Mouse (Mus musculus) kidney, adult 18-20 months (tissue): ENCODE measurements around the gene Edc3.

Experiments
- DNase-seq: peaks from one replicate; pipeline ENCODE4 v3.0.0; 2021

The Edc3 gene

DNA sequence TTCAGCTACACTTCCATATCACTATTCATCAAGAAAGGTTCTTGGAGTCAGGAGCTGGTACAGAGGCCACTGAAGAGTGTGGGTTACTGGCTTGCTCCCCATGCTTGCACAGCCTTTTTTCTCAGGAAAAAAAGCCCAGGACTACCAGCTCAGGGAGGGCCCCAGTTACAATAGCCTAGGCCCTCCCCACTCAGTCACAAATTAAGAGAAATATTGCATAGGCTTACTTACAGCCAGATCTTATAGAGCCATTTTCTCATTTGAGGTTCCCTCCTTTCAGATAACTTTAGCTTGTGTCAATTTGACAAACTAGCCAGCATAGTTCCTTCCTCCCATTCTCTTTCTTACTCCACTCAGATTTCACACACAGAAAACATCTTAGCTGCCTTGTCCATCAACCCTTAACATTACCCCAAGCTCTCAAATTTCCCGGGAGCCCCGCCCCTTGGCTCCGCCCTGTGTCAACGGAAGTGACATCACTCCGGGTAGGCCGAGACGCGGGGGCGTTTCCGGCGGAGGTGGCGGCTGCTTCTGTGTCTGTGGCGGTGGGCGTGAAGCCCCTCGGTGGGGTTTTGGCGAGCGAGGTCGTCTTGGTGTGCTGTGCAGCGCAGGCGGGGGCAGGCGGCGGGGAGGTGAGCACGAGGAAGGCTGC lies at the start of gene Edc3:
TSS of gene Edc3 (plus strand) at position 473 of the 652 bp plus-strand sequence.
- DNase-seq: peak; percentile 91

DNA sequence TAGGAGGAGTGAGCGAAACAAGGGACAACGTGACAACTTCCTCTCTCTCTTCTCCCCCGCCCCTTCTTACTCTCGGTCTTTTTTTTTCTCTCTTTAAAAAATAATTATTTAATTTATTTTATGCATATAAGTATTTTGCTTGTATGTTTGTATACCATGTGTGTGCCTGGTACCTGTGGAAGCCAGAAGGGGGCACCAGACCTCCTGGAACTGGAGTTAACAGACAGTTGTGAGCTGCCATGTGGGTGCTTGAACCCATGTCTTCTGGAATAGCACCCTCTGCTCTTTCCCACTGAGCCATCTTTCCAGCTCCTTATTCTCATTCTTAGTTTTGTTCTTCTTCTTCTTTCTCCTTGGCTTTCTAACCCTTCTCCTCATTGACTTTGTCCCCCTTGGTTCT lies 49.4 kb upstream of the Edc3 start:
- DNase-seq: no peak

DNA sequence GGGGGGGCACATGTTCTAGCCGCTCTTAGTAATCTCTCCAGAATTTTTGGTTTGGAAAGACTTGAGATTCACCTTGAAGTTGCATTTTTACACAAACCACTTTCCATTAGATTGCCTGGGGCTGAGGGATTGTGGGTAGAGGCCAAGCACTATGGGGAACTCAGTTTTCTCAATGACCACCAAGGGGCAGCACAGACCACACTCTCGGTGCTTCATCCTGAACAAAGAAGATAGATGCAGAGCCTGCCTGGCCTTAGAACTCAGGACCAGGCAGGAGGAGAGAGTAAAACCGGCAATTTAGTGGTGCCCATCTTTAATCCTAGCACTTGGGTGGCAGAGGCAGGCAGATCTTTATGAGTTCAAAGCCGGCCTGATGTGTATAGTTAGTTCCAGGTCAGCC lies 48.6 kb upstream of the Edc3 start:
- peak; percentile 83 for DNase-seq

DNA sequence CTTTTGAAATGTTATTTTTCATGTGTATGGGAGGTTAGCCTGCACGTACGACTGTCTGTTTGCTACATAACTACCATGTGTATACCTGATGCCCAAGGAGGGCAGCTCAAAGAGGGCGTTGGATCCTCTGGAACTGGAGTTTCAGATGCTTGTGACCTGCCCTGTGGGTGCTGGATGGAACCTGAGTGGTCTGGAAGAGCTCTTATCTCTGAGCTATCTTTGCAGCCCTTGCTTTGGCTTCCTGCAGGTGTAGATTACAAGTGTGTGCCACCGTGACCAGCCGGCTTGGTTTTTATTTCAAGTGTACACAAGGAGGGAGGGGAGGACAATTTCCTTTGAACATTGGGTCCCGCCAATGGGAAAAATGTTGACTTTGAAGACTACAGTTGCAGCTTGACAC lies 47.8 kb upstream of the Edc3 start:
- DNase-seq: no peak

DNA sequence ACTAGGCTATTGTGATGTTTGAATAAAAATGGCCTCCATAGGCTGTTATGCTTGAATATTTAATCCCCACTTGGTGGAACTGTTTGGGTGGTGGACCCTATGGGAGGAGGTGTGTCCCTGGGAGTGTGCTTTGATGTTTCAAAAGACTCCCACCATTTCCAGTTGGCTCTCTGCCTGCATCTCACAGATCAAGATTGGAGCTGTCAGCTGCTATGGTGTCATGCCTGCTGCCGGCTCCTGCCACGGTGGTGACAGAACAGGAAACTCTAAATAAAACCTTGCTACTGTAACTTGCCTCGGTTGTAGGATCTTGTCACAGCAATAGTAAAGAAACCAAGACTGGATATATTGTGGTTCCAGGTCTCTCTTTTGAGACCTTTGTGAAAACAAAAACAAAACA lies 46.8 kb upstream of the Edc3 start:
- DNase-seq: no peak

DNA sequence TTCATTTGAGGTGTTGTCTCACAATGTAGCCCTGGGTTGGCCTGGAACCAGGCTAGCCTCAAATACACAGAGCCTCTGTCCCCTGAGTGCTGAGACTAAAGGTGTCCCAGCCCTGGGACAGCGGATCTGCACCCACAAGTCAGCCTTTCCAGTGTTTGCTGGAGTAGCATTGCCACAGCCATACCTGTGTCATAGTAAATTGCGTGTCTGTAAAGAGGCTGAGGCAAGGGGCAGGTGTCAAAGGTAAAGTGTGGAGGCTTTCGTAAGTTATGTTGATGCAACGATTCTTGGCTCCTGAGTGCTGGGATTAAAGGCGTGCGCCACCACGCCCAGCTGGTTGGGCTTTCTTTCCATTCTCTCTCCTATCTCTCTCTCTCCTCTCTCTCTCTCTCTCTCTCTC lies 43.7 kb upstream of the Edc3 start:
- no peak for DNase-seq

DNA sequence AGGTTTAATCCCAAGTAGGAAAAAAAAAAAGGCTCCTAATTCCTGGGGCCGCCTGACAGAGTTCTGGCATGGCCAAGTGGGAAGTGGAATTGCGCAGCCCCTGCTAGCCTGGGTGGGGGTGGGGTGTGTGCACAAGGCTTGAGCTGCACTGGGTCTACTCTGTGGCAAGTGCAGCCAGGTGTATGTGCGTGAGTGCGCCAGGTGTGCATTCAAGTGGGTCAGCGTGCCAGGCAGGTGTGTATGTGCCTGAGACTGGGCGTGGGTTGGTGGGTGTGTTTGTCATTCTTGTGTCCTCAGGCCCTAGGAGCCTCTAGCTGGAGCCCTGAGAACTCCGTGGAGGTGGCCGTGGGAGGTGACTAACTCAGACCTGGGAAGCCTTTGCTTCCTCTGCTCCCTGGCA lies 41.8 kb upstream of the Edc3 start:
- no peak for DNase-seq

DNA sequence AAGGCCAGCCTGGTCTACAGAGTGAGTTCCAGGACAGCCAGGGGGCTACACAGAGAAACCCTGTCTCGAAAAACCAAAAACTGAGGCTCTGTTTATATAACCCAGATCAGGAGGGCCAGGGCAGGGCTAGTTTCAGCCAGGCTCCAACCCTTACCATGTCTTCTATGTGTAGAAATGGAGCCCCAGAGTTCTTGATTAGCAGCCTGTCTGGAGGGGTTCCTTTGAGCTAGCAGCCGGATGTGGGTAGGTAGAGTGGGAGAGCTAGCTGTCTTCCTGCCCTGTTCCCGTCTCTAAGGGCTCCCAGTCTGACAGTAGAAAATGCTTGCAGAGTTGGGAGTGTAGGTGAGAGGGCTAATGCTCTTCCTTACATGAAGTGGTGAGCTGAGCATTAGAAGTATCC lies 41.2 kb upstream of the Edc3 start:
- DNase-seq: no peak

DNA sequence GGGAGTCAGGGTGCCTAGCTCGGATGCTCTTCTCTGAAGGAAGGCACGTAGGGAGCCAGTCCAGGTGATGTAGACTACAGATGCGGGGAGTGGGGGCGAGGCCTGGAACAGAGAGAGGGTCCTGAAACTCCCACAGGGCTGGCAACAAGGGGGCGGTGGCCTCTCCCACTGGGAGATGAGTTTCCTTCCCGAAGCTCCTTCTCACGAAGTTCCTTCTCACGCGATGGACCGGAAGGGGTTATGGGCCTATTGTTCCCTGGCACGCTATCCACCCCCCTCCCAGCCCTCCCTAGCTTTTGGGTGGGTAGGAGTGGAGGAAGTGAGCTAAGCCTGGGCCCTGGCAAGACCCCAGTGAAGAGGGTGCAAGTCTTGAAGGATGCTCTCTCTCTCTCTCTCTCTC lies 40.5 kb upstream of the Edc3 start:
- DNase-seq: no peak

DNA sequence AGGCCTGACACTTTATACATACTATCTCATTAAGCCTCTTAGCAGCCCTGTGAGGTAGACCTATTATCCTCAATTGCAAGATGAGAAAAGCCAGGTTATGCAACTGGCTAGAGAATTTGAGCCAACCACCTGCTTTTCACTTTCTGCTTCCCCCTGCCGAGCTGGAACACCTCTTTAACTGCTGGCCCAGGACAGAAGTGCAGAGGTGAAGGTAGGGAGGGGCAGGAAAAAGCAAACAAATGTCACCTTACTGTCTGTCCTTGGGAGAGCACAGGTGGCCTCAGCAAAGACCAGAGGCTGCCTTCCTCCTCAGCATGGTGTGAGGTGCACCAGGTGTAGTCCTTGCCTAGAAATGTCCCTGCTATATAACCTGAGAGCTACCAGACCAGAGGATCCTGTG lies 40.1 kb upstream of the Edc3 start:
- DNase-seq: peak; percentile 40

DNA sequence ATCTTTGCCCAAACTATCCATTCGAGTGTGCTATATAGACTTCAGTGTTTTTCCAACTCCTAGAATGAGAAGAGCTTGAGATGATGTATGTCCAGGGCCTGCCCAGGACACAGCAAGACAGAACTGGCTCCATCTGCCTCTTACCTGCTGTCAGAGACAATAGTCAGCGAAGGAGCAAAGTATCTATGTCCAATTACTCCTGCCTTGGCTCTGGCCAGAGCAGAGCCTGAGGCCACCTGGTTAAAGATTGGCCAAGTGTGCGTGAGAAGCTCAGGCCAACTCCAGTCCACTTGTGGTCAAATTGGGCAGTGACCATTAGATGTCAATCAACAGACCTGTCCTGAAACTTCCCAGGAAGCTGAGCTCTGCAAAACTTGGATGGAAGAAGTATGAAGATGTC lies 38.8 kb upstream of the Edc3 start:
- DNase-seq: peak; percentile 80

DNA sequence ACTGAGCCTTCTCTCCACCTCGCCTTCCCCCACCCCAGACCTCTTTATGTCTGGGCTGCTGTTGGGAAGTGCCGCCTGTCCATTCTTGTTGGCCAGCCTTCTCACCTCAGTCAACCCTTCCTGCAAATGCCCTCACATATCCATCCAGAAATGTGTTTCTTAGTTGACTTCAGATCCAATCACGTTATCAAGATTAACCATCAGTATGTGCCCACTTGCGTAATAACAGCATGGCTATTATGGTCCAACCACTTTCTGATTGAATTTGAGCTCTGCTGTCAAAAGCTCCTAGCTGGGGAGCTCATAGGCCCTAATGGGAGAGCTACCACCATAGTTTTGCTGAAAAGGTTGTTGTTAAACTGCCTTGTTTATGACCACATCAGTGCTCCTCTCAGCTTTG lies 37.3 kb upstream of the Edc3 start:
- no peak for DNase-seq

DNA sequence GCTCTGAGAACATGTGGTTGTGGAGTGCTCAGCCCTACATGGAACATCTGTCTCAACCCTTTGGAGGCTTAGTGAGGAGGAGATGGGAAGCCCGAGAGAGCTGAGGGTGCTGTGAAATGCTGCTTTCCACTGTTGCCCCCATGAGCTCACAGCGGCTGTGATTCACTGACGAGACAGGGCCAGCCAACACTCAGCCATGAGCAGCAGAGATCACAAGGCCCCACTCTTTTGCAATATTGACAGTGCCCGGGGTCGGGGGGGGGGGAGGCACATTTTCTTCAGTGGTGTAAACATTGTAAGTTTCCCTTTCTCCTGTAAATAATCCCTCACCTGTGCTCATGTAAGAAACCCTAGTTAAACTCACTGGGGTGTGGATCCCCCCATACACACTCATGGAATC lies 36.8 kb upstream of the Edc3 start:
- DNase-seq: no peak

DNA sequence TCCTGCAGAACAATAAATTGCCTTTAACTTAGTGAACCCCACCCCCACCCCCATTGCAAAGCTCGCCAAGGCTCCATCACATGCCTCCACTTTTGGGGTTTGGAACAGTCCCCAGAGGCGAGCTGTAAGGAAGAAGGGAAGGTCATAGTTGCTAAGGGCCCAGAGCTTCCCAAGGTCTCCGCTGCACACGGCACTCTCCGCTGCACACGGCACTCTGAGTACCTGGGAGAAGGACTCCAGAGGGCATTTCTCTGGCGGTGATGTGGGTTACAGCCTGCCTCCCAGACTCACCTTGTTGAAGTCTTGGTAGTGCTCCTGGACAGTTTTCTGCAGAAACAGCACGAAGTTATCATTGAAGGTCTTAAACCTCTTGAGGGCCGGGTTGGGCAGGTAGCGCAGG lies 26.9 kb upstream of the Edc3 start:
- peak; percentile 31 for DNase-seq

DNA sequence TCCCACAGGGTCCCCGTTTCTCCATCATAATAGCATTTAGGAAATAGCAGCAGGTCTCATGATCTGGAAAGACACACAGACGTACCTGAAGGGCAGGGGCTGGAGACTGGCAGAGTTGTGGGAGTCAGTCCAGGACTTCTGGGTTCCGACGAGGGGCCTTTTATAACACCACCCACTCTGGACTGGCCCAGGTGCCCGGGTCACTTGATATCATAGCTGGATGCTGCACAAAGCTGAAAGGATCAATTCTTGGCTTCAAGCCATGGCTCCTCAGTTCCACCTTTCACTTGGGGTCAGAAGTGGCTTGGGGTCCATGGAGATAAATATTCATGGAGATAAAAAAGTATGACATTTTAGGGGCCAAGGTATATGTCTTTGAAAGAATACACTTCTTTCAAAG lies 24.8 kb upstream of the Edc3 start, which contains the start of gene Cyp1a2:
TSS of gene Cyp1a2 (minus strand) at position 184 of the 400 bp plus-strand sequence.
- no peak for DNase-seq

DNA sequence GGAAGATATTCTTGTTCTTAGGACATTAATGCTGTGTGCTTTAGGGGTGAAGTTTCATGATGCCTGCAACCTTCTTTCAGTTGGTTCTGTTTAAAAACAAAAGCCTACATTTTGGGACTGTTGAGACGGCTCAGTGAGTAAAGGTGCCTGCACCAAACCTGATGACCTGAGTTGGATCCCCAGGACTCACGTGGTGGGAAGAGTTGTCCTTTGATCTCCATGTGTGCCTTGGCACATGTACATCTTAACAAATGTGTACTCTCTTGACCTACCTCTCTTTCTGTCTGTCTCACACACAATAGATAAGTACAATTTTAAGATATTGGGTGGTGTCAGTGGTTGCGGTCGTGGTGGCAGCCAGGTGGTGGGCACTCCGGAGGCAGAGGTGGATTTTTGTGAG lies 22.3 kb upstream of the Edc3 start:
- no peak for DNase-seq

DNA sequence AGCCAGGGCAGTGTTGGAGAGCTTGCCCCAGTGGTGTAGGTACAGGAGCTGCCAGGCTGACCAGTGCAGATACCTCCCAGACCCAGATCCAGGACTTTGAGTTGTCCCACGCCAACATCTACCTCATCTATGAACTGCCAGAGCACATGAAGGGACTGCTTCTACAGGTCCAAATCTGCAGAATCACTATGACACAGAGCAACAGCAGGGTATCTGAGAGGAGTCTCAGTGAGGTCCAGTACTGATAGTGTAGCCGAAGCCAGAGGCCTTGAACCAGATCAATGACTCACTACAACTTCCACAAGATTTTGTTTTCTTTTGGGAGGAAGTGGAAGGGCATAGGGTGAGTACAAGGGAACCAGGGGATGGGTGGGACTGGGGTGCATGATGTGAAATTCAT lies 20.6 kb upstream of the Edc3 start, which contains the start of gene Cyp1a1:
TSS of gene Cyp1a1 (plus strand) at position 178 of the 400 bp plus-strand sequence.
- DNase-seq: no peak

DNA sequence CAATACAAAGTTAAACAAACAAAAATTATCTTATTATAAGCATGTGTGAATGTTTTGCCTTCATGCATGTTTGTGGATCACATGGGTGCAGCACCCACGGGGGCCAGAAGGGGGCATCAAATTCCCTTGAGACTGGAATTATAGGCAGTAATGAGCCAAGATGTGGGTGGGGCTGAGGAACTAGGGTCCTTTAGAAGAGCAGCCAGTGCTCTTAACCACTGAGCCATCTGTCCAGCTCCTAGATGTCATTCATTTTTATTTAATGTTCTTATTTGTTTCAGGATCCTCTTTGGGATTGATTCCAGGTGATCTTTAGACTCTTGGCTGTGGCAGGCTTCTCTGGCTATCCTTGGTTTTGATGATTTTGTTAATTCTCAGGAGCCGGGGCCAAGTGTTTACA lies 20.2 kb upstream of the Edc3 start:
- peak; percentile 43 for DNase-seq

DNA sequence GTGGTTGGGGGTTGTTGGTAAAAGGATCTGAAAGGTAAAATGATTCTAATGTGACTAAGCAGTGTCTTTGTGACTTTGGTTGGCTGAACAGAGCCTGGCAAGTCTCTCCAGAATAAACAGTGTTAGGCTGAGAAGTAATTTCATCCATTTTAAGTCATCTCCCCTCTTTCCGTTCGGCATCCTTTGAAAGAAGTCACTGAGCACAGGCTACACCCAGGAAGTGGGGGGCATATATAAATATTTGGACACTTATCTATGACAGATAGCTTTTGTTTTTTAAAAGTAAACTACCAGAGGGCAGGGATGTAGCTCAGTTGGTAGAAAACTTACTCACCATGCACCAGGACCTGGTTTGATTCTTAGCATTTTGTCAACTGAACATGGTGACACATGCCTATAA lies 19.7 kb upstream of the Edc3 start:
- DNase-seq: no peak

DNA sequence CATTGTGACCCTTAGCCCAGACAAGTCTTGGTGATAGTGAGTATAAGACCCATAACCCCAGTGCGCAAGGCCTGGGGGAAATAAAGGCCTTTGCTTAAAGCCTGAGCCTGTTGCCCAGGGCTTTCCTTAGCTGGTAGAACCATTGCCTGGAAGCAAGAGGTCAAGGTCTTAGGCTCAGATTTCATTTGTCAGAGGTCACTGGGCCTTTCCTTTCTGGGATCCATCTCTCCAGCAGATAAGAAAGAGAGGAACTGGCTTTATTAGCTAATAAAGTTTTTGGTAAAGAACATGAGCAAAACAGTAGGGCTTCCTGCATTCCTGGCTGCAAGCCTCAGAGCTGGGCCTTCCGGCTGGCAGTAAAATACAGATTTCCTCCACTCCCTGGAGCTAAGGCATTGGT lies 14.2 kb upstream of the Edc3 start:
- DNase-seq: no peak

DNA sequence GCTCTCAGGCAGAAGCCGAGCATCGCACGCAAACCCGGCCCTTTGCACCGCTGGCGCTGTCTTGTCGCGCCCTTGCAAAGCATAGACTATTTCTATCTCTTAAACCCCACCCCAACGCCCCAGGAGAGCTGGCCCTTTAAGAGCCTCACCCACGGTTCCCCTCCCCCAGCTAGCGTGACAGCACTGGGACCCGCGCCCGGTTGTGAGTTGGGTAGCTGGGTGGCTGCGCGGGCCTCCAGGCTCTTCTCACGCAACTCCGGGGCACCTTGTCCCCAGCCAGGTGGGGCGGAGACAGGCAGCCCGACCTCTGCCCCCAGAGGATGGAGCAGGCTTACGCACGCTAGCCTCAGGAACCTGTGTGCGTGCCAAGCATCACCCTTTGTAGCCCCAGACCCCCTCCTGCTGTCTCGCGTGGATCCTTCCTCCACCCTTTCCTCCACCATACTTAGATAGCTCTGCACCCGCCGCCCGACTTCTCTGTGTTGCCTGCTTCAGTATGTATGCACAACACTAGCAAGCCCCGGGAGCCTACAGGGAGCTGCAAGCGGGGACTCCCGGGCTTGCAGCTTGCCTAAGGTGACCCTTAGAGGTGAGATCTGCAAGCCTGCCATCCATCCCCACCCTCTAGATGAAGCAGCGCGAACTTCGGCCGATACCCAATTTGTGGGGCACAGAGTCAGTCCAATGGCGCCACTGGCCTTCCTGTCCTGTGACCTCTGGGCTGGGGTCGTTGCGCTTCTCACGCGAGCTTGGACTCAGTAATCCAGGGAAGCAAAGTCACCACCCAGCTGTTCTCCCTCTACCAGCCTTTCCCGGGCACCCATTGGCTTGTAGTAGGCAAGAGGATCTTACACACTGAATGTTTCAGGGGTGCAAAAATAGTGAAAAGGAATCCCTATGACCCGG lies 11.7 kb upstream of the Edc3 start:
- DNase-seq: peak; percentile 69

DNA sequence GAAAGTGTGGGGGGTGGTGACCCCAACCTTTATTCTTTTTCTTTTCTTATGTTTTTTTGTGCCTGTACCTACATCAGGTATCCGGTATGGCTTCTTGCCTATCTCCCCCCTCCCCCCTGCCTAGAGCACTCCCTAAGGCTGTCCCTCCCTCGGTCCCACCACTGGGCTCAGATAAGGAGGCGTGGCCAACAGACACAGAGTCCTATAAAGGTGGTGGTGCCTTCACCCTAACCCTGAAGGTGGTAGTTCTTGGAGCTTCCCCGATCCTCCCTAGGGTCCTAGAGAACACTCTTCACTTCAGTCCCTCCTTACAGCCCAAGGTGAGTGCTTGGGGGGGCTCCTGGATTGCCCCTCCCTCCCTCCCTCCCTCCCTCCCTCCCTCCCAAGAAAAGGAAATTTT lies 11.0 kb upstream of the Edc3 start:
- no peak for DNase-seq

DNA sequence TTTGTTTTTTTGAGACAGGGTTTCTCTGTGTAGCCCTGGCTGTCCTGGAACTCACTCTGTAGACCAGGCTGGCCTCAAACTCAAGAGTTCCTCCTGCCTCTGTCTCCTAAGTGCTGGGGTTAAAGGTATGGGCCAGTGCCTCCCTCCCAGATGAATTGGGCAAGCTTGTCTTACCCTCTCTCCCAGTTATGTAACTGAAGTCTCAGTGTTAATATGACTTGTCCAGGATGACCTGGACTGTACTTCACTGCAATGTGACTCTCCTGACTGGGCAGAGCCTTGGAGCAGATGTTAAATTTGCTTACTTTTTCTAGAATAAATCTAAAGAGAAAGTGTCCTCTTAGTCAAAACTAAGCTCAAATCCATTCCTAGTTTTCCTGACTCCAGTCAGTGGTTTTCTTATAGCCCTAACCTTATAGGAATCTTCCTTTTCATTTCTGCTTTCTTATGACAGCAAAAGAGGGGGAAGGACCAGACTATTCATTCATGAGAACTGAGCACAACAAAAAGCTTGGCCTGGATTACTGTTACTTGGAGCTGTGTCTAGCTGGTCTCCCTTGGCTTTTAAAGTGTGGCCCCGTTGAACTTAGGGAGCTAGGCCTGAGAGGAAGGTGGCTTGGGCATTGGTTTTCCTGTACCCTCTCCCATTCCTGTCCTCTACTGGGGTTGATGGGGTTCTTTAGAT lies 9.7 kb upstream of the Edc3 start:
- no peak for DNase-seq

DNA sequence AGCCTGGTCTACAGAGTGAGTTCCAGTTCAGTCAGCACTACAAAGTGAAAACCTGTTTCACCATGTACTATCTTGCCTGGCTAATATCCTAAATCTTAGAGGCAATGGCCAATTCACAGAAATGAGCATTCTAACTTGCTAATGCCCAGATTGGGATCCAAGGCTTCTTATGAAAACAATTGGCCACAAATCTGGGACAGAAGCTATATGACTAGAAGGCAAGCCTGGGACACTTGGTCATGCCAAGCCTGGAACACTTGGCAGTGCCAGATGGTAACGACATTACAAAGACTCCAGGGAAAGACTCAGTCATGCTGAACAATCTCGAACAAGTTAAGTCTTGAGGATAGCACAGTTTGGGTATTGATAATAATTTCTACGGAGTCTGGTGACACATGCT lies 1.8 kb upstream of the Edc3 start:
- DNase-seq: no peak
